Mouse (Mus musculus) adrenal gland, postnatal 4 days (tissue): ENCODE results near the gene Kpnb1. TPM values are rescaled to one million over a fixed set of nuclear protein-coding genes. Genes with fewer than 3 reads are reported as not detected.

Source experiments
- DNase-seq, 2 experiments: peaks; one replicate each; pipeline ENCODE4 v3.0.0; 2021 to 2022; ENCODE audit warnings: low spot score in 2 of 2, mixed read lengths in 2 of 2
- total RNA-seq, 2 experiments: library from RNA; stranded (reverse); gene quantifications; 2 replicates each; pipeline ENCODE4 v1.2.3; 2021

The Kpnb1 gene
- total RNA-seq, 2 experiments from 2014 or later = 126 to 146 TPM

GRCm38 (mm10) chr11:97143196-97143900 lies 44.3 kb downstream of the Kpnb1 start:
- no peak for DNase-seq

DNA sequence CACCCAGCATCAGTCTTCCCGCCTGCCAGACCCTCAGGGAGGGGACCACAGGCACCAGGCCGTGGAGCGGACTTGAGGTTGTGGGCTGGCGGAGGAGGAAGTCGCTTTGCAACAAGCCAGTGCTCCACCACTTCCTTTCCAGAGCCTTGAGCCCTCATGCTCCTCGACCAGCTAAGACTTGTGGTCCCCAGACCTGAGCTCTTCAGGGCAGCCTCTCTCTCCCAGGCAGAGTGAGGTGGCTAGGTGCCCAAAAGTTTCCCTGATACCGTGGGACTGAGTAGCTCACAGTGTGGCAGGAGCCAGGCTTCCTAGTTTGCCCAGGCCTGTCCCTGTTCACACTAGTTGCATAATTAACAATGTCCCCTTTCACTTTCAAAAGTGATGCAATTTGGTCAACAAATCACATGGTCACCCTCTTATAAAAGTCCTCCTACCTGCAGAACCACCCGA lies 45.5 kb downstream of the Kpnb1 start:
- no peak for DNase-seq

- DNase-seq = no peak
These were observed 46.9 kb downstream of the Kpnb1 start for GRCm38 (mm10) chr11:97140811-97141210.

GRCm38 (mm10) chr11:97139256-97139655 lies 48.4 kb downstream of the Kpnb1 start:
- DNase-seq = no peak

GRCm38 (mm10) chr11:97138554-97139226 lies 49.0 kb downstream of the Kpnb1 start:
- DNase-seq = no peak

- DNase-seq = no peak
These were observed 54.4 kb downstream of the Kpnb1 start for GRCm38 (mm10) chr11:97133270-97133669.

- no peak for DNase-seq
These were observed 55.5 kb downstream of the Kpnb1 start for GRCm38 (mm10) chr11:97132185-97132584.

DNA sequence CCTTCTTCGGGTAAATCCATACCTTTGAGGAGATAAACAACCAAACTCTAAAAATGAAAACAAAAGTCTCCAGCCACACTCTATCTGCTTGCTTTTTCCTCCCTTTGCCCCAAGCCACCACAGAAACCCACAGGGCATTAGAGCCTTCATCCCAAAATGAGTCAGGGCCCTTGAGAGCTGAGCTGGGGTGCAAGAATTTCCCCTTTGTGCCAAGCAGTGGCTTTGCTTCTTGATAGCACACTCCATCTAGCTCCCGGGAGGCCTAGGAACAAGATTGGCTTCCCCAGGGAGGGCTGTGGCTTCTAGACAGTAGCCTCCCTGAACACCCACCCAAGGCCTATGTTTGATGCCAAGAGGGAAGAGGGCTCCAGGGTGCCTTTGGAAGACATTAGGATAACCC lies 56.0 kb downstream of the Kpnb1 start:
- DNase-seq = no peak

- DNase-seq = no peak
These were observed 57.4 kb downstream of the Kpnb1 start for GRCm38 (mm10) chr11:97130318-97130717.

GRCm38 (mm10) chr11:97128956-97129355 lies 58.7 kb downstream of the Kpnb1 start:
- no peak for DNase-seq

DNA sequence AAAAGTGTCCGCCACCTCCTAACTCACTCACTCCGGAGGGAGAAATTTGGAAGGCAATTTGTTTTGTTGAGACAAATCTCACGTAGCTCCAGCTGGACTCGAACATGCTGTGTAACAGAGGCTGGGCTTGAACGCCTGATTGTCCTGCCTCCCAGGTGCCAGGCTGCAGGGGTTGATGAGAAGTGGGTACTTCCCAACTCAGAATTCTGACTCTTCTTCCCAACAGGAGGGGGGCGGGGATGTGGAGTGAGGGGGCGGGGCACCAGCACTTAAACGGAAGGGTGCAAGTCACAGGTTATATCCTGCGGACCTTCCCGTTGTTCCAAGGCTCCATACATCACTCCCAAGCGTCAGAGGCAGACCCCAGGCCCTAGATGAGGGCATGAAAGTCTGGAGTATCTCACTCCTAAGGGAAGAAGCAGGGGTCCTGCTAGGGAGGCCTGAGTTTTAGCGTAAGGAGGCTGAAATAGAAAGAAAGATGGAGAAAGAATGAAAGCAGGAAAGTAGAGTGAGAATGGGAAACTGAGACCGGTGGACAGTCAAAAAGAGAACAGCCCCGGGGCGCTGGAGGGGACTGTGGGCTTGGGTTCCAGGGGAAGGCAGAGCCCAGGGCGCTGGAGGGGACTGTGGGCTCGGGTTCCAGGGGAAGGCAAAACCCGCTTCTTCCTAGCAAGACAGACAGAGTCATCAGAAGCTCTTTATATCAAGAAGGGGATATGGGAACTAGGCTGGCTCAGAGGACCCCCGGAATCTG lies 60.0 kb downstream of the Kpnb1 start:
- no peak for DNase-seq

DNA sequence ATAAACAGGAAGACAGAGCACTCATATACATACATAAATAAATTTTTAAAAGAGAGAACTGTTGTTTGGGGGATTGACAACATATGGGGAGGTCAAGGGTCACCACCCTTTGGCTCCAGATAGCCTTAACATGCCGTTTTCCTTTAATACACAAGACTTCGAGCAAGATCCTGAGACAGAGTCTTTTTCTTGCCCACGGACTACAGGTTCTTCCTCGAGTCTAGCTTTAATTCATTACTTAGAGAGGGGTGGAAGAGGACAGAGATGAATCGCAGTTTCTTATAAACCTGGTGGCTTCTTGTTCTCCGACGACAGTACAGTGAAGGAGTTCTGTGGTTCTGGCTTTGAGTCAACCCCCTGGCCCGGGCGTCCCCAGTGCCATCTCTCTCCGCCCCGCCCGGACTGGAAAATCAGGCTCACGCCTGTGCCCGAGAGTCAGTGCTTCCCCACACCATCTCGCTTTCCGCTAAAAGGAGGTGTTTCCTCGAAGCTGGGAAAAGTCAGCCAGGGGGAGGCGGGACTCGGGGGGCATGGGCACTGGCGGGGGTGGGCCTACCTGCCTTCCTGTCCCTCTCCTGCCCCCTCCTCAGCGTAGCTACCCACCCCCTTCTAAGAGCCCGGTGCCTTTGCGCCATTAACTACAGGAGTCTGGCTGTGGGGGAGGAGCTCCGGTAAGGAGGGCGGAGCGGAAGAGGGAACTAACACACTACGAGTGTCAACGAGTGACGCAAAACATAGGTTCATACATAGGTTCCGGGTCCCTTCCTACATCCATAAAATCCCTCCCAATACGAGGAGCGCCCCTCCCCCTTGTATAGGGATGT lies 60.8 kb downstream of the Kpnb1 start:
- DNase-seq = no peak

DNA sequence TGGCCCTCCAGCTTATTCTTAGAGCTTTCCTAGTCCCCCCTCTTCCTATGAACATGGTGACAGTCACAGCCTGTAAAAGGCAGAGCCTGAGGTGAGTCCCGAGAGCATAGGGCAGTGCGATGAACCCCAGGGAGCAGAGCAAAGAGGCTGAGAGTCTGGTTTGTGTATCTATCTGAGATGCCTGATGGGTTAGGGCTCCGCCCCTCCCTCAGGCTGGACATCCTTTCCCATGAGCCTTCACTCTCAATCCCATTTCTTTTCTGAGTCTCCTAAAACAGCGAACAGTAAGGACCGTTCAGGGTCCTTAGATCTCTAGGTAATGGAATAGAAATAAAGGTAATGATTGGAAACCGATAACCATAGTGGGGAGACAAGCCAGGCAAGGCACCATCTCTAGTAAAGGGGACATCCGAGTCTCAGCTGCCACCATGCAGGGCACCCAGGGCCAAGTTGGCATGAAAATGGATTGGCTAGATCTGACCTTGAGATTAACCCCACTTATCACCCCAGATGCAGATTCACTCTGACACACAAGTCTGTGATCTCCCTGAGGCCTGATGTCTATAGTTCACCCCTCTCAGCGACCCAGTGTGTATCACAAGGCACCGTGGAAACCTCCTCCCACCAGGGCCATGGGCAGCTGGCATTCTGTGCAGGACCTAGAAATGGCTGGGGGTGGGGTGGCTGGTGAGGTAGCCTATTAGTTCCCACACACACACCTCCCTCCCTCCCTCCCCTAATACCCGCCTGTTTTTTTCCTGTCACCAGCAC lies 63.2 kb downstream of the Kpnb1 start:
- DNase-seq = no peak

- DNase-seq = no peak
These were observed 64.3 kb downstream of the Kpnb1 start for GRCm38 (mm10) chr11:97123282-97123890.

DNA sequence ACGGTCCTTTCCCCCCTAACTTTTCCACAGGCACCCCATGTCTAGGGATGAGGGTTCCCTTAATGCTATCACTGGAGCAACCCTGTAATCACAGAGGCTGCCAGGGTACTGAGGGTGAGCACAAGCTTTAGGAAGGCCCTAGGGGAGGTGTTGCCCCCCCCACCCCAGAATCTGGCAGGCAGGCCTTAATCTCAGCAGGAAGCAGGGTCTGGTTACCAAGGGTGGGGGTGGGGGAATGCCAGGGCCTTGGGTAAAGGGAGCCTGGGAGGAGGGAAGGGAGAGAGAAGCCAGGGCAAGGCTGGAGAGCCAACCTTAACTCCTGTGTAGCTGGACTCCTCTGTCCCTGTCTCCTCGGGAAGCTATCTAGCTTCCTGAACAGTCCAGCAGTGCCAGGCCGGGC lies 67.0 kb downstream of the Kpnb1 start:
- no peak for DNase-seq

DNA sequence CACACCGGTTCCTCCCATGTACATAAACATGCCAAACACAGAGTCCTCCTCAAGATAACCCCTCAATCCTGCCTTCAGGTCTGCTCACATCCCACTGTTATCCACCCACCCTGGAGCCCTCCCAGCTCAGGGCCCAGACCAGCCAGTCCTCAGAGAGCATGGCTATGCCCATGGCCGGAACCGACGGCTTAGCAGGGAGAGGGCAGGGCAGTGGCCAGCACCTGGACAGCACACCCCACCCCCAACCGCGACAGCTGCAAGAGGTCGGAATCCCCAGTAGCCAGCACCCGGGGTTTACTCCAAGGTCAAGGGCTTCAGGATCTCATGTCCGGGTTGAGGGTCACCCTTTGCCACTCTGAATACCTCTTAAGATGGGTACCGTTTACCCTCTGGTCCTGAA lies 67.5 kb downstream of the Kpnb1 start:
- DNase-seq = no peak

- DNase-seq = no peak
These were observed 71.9 kb downstream of the Kpnb1 start for GRCm38 (mm10) chr11:97115797-97116196.

DNA sequence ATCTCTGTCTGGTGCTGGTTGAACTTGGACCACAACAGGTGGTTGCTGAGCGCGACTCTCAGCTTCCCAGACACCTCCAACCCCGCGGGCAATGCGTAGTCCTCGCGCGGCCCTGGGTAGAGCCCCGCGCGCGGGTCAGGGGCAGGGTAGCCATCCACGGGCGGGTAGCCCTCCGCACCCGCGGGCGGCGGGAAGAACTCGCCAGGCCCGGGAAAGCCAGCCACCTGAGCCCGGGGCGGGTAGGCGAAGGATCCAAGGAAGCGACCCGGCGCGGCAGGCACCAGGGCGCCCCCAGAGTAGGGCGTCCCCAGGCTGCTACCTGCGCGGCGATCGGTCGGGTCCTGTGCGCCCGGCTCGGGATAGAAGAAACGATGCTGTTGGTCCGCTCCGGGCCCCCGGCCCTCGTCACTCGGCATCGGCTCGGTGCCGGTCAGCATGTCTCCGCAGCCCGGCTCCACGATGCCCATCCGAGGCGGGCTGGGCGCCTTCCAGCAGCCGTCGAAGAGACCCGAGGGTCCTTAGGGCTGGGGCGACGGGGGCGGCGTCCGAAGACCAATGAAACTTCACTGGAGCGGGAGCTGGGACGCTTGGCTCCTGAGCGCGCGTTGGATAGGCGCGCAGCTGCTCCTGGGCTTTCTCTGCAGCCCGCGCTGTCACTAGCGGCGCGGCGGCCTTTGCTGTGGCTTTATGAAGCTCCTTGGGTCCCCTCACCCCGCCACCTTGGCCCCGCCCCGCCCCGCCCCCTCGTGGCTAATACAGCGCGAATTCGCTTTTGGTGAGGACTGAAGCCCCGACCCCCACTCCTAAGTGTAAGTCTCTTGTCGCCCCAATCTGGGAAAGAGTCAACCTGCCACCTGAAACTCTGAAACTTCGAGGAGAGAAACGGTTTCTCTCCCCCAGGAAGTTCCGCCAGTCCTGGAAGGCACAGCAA lies 72.7 kb downstream of the Kpnb1 start, which contains the start of gene Tbx21:
Gene Tbx21 (minus strand): TSS at position 661 of the 931 bp plus-strand sequence.
- no peak for DNase-seq
